Mouse (Mus musculus) intestine, embryonic 15.5 days (tissue): ENCODE measurements at regions not wholly inside any gene's neighbourhood (a gene's known extent, or its start where the extent isn't known, plus 50 kb on each side); places are given as distances from the start of the nearest gene placed in this dataset.
A peak's percentile ranks its signal among the peaks of the same experiment; 100 is the strongest.

Source experiments
- ATAC-seq: fragments of 200-750 bp; cut with Nextera tagmentation; 2 replicates; pipeline ENCODE4 v1.8.0; 2017; ENCODE audit warnings: moderate TSS enrichment, moderate library complexity
- H3K27ac ChIP-seq: fragments of 300-500 bp; sonication (generic); 2 replicates; pipeline ENCODE4 v1.5.1; 2015; ENCODE audit warnings: mild to moderate bottlenecking, inconsistent platforms
- H3K27me3 ChIP-seq: fragments of 300-500 bp; sonication (generic); replicated peaks from 2 replicates; pipeline ENCODE4 v1.6.1; 2015; ENCODE audit warnings: inconsistent platforms
- H3K36me3 ChIP-seq: fragments of 300-500 bp; sonication (generic); 2 replicates; pipeline ENCODE4 v1.6.1; 2015; ENCODE audit warnings: inconsistent platforms
- H3K4me1 ChIP-seq: fragments of 300-500 bp; sonication (generic); replicated peaks from 2 replicates; pipeline ENCODE4 v1.6.1; 2015; ENCODE audit warnings: inconsistent platforms
- H3K4me2 ChIP-seq: fragments of 300-500 bp; sonication (generic); replicated peaks from 2 replicates; pipeline ENCODE4 v1.6.1; 2015; ENCODE audit warnings: mild to moderate bottlenecking, inconsistent platforms
- H3K4me3 ChIP-seq: fragments of 300-500 bp; sonication (generic); replicated peaks from 2 replicates; pipeline ENCODE4 v1.5.1; 2015; ENCODE audit warnings: inconsistent platforms
- H3K9ac ChIP-seq: fragments of 300-500 bp; sonication (generic); 2 replicates; pipeline ENCODE4 v1.6.1; 2015; ENCODE audit warnings: inconsistent platforms
- H3K9me3 ChIP-seq: fragments of 300-500 bp; sonication (generic); 2 replicates; pipeline ENCODE4 v1.6.1; 2016; ENCODE audit warnings: inconsistent platforms
- WGBS: fragments of 180-500 bp; shearing (Covaris S2); methylation state at CpG from one replicate; pipeline ENCODE4 v1.1.7; 2015; 5-methylcytosine and 5-hydroxymethylcytosine counted together

DNA sequence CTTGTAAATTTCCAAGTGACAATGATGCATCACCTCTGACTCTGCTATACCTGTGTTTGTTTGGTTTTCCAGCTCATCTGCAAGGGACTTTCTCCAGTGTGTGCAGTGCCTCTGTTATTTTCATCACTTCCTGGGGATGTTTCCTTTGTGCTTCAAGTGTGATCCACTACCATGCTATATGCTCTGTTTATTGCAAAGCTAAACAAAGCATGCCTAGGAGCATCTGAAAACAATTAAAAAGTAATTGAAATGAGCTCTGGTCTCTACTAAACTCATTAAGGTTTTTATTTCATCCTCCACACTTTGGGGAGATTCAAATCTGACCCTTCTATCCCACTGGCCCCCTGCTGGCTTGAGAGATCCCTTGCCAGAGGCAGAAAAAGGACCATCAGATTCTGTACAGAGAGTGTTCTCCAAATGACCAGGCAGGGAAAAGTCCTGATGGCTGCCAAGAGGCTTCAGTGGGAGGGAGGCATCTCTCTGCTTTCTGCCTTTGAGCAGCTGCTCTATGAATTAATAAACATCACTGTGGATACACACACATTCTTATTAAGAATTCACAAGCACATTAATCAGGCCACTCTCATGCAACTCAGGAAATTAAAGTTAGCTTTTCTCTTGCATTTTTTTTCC, 57.0 kb downstream of the Amd2 start:
- Histone ChIP-seq H3K9ac (no peak overlapping the region), H3K9me3 (no peaks in the 10 kb centered on the region), H3K4me3 (no peak overlapping the region), H3K4me1 (no peaks in the 10 kb centered on the region), H3K27ac (no peak overlapping the region), H3K4me2 (no peak overlapping the region), H3K27me3 (no peaks in the 10 kb centered on the region), H3K36me3 (no peaks in the 10 kb centered on the region)
- ATAC-seq = peak; percentile 59

DNA sequence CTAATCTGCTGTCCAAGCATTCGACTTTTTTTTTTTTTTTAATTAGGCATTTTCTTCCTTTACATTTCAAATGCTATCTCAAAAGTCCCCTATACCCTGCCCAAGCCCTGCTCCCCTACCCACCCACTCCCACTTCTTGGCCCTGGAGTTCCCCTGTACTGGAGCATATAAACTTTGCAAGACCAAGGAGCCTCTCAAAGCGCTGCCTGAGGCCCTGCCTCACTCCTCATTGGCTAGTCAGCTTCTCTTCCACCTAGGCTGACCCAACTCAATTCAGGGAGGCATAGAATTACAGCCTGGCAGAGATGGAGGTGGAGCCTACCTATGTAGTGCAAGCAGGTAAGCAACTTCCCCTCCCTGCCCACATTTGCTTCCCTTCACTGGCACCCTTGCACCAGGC, 61.8 kb downstream of the Amd2 start:
- 71% methylated on average over 2 of the region's 2 CpGs for WGBS
- Histone ChIP-seq H3K4me3 (no peak overlapping the region), H3K4me2 (no peak overlapping the region), H3K4me1 (no peaks in the 10 kb centered on the region), H3K27ac (no peak overlapping the region), H3K9me3 (no peaks in the 10 kb centered on the region), H3K9ac (no peak overlapping the region), H3K27me3 (no peaks in the 10 kb centered on the region), H3K36me3 (no peaks in the 10 kb centered on the region)
- ATAC-seq = no peak

DNA sequence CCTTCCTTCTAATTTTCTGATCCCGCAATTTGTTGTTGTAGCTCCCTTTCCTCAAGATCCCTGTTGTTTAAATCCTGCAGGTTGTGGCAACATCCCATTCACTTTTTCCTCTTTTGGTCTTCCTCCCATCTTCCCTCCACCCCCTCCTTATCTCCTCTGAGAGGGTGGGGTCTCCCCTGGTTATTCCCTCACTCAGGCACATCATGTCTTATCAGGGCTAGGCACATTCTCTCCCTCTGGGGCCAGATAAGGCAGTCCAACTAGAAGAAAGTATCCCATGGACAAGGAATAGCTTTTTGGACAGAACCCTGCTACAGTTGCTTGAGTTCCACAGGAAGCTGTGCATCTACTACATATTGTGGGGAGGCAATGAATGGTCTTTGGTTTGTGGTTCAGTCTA, 90.8 kb downstream of the Amd2 start:
- no peak overlapping the region for H3K4me3 ChIP-seq
- no peak overlapping the region for H3K27ac ChIP-seq
- no peaks in the 10 kb centered on the region for H3K4me1 ChIP-seq
- ATAC-seq = no peak
- no peak overlapping the region for H3K4me2 ChIP-seq
- H3K9ac ChIP-seq = no peak overlapping the region
- no peaks in the 10 kb centered on the region for H3K27me3 ChIP-seq
- H3K9me3 ChIP-seq = no peaks in the 10 kb centered on the region
- no peaks in the 10 kb centered on the region for H3K36me3 ChIP-seq
- 97% methylated on average over 1 of the region's 1 CpGs for WGBS

DNA sequence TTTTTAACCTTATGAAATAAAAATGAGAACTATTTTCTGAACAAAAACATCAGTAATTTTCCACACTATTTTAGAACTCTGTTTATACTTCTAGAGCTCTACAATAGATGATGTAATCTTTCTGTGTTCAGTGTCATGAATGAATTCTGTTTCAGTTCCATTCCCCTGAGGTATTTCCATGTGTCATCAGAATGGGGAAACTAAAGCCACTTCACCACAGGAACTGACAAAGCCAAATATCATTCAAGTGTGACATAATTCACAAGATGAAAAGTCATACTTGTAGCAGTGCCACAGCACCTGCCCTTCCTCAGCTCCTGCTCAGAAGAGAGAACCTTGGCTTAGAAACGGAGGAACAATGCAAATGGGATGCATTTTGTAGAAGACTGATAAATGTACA, 125.4 kb downstream of the Amd2 start:
- Histone ChIP-seq H3K9ac (no peak overlapping the region), H3K27me3 (no peaks in the 10 kb centered on the region), H3K27ac (no peak overlapping the region), H3K4me3 (no peak overlapping the region), H3K9me3 (no peaks in the 10 kb centered on the region), H3K4me2 (no peak overlapping the region), H3K4me1 (no peaks in the 10 kb centered on the region), H3K36me3 (no peaks in the 10 kb centered on the region)
- ATAC-seq = no peak
- WGBS = 76% methylated on average over 1 of the region's 1 CpGs
